Mouse (Mus musculus): ENCODE measurements at regions not wholly inside any gene's neighbourhood (a gene's known extent, or its start where the extent isn't known, plus 50 kb on each side); places are given as distances from the start of the nearest gene placed in this dataset.

GRCm38 (mm10) chr1:149069570-149069969, 891.5 kb downstream of the Pla2g4a start:
- no peak for TF ChIP-seq ZC3H11A (IDR thresholded peaks at IDR 0.05; ENCODE audit: borderline replicate concordance, low read depth, low read length)
- TF ChIP-seq HCFC1 (IDR thresholded peaks at IDR 0.05; ENCODE audit: borderline replicate concordance, insufficient read depth, low read length): no peak
- TF ChIP-seq MAFK (IDR thresholded peaks at IDR 0.05; ENCODE audit: insufficient read depth, low read depth, low read length): no peak
